Mouse (Mus musculus) embryo, embryonic 11.5 days (tissue): ENCODE results near the gene Fndc3b.

Source experiments
- DNase-seq: peaks from one replicate; pipeline ENCODE4 v3.0.0-alpha.2; 2012; ENCODE audit warnings: low read depth, low spot score

Fndc3b gene

DNA sequence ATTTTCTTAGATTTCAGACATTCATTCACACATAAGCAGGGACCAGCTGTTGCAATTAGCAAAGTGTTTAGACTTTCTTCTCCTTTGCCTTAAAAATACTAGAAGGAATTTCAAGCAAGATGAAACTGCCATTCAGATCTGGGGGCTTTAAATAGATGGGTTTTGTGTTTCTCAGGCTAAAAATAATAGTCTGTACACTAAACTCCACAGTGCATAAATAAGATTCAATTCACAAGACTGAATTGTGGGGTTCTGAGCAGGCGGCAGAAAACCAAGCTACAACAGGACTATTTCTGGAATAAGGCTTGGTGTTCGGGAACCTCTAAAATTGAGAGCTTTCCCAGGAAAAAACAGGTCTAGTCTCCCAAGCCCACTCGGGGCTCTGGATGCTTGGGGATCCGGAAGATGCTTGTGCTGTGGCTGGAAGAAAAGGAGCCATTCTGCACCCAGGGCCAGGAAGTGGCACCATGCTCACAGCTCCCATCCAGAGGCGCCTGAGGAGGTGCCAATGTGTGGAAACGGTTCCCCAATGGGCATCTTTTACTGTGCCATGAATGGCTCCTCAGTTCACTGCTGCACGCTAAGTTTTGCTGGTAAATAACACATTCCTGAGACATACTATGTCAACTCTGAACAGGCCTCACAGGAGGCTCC lies 117.5 kb downstream of the Fndc3b start:
- DNase-seq: no peak

- DNase-seq: no peak
These were observed 118.2 kb downstream of the Fndc3b start for GRCm38 (mm10) chr3:27592728-27593484.

GRCm38 (mm10) chr3:27590823-27591222 lies 120.3 kb downstream of the Fndc3b start:
- DNase-seq: no peak

- no peak for DNase-seq
These were observed 121.8 kb downstream of the Fndc3b start for GRCm38 (mm10) chr3:27589305-27589704.

- no peak for DNase-seq
These were observed 122.5 kb downstream of the Fndc3b start for GRCm38 (mm10) chr3:27588604-27589003.

- no peak for DNase-seq
These were observed 126.2 kb downstream of the Fndc3b start for GRCm38 (mm10) chr3:27584607-27585605.

GRCm38 (mm10) chr3:27581931-27582840 lies 128.9 kb downstream of the Fndc3b start:
- DNase-seq: no peak

DNA sequence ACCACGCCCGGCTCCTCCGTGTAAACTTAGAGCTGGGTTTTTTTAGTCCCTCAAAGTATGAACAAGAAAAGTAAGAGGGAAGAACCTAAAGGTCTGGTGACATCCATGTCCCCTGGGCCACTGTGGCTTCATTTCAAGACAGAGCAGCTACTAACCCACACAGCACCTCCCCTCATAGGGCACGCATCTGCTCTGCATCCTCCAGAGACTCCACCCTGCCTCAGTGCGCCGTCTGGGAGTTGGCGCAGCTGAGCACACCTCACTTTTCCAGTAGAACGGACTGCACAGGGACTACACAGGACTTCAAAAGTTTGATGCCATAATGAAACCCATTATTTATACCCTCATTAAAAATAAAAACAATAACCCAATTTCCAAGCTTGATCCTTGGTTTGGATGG lies 130.2 kb downstream of the Fndc3b start:
- DNase-seq: no peak

- no peak for DNase-seq
These were observed 131.1 kb downstream of the Fndc3b start for GRCm38 (mm10) chr3:27579894-27580613.

DNA sequence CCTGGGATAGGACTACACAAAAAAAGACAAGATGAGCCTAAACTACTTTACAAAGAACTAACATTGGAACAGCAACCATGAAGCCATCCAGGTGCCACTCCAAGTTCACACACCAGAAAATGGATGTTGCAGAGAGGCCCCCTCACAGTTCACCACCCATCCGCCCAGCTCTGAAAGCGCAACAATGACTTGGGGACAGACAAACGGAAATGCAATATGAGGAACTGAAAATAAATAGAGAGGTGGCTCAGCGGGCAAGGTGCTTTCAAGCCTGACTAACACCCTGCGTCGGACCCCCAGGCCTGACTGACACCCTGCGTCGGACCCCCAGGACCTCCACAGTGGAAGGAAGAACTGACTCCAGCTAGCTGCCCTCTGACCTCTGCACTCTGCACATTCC lies 131.9 kb downstream of the Fndc3b start:
- no peak for DNase-seq

- no peak for DNase-seq
These were observed 133.6 kb downstream of the Fndc3b start for GRCm38 (mm10) chr3:27577349-27578025.

GRCm38 (mm10) chr3:27574241-27574640 lies 136.9 kb downstream of the Fndc3b start:
- no peak for DNase-seq

- DNase-seq: no peak
These were observed 137.6 kb downstream of the Fndc3b start for GRCm38 (mm10) chr3:27573458-27573857.

DNA sequence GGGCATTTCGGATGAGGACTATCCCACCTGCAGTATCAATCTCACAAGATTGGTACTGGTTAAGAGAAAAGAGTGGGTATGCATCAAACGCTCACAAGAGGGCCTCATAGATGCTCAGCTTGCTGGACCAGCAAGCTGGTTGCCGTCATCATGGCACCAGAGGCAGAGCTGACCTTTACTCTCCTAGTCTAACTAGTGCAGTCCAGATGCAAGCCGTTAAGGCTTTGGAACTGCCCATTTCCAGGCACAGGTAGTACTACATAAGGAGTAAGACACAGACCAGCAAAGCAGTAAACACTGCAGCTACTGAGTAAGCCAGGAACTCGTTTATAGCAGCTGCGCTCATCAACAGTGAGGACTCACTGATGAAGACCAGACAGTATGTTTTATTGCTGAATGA lies 138.8 kb downstream of the Fndc3b start:
- no peak for DNase-seq

GRCm38 (mm10) chr3:27565314-27565713 lies 145.8 kb downstream of the Fndc3b start:
- no peak for DNase-seq

- DNase-seq: no peak
These were observed 148.0 kb downstream of the Fndc3b start for GRCm38 (mm10) chr3:27563047-27563624.

GRCm38 (mm10) chr3:27562476-27562875 lies 148.6 kb downstream of the Fndc3b start:
- DNase-seq: no peak

DNA sequence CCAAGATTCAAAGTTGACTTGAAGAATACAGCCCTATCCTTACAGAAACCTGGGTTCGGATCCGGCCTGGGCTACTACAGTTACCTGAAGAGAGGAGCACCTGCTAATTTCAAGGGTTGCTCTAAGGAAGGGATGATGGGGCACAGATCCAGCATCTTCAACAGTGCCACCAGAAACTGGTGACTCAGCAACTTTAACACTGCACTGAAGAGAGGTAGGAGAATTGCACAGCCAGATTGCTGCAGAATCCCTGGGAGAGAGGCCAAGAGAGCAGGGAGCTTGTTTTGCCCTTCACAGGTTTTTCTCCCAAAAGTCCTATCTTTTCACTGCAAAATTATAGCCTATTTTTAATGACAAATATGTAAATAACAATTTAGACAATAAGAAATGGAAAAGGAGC lies 149.2 kb downstream of the Fndc3b start:
- DNase-seq: no peak

- no peak for DNase-seq
These were observed 151.8 kb downstream of the Fndc3b start for GRCm38 (mm10) chr3:27559316-27559715.
